Mouse (Mus musculus) small intestine, adult 2 months (tissue): ENCODE results near the gene Hist1h2bg. TPM values are rescaled to one million over a fixed set of nuclear protein-coding genes. Genes with fewer than 3 reads are reported as not detected.
"Not testable (repeated sequence)": the region's sequence is repeated elsewhere in the genome, so short reads cannot be mapped to it uniquely, and the experiment has no call there.

ENCODE experiments used
- H3K27ac ChIP-seq: fragments of 200-500 bp; 2 replicates; pipeline ENCODE4 v1.5.1; 2012; ENCODE audit warnings: low read depth, low read length, control low read depth, inconsistent platforms; ENCODE audit not compliant: insufficient read depth
- H3K27me3 ChIP-seq: fragments of 200-500 bp; 2 replicates; pipeline ENCODE4 v1.6.1; 2012; ENCODE audit warnings: mild to moderate bottlenecking, moderate library complexity, low read length, inconsistent platforms; ENCODE audit not compliant: control insufficient read depth, insufficient read depth
- H3K36me3 ChIP-seq: fragments of 200-500 bp; 2 replicates; pipeline ENCODE4 v1.6.1; 2012; ENCODE audit warnings: mild to moderate bottlenecking, low read length, control low read depth, inconsistent platforms; ENCODE audit not compliant: control insufficient read depth, insufficient read depth
- H3K4me1 ChIP-seq: fragments of 200-500 bp; 2 replicates; pipeline ENCODE4 v1.6.1; 2012; ENCODE audit warnings: low read length, inconsistent platforms, mixed read lengths; ENCODE audit not compliant: control insufficient read depth, insufficient read depth, insufficient read length
- H3K4me3 ChIP-seq: fragments of 200-500 bp; 2 replicates; pipeline ENCODE4 v1.5.1; 2012; ENCODE audit warnings: low read depth, mild to moderate bottlenecking, control low read depth, inconsistent platforms, low read length, moderate library complexity
- CTCF ChIP-seq: fragments of 200-500 bp; IDR thresholded peaks from 2 replicates; pipeline ENCODE4 v1.5.1; 2012; ENCODE audit warnings: low read depth, mild to moderate bottlenecking, control low read depth, inconsistent platforms, low read length, moderate library complexity, mixed read lengths; ENCODE audit not compliant: insufficient replicate concordance, insufficient read length; ENCODE audit errors: extremely low read depth
- POLR2A ChIP-seq: fragments of 200-500 bp; IDR thresholded peaks from 2 replicates; pipeline ENCODE4 v1.6.1; 2012; ENCODE audit warnings: low read depth, mild to moderate bottlenecking, control low read depth, inconsistent platforms, low read length, moderate library complexity
- WGBS: fragments of 180-500 bp; shearing (Covaris S2); methylation state at CpG from one replicate; pipeline ENCODE4 v1.1.7; 2018; 5-methylcytosine and 5-hydroxymethylcytosine counted together
- polyA plus RNA-seq: library from polyadenylated mRNA; depleted of rRNA; stranded (reverse); fragments of >200 nt; gene quantifications from 2 replicates; pipeline ENCODE4 v1.2.3, GENCODE M21; 2012

The Hist1h2bg gene
- polyA plus RNA-seq, 1 experiment, result 51.3 TPM

GRCm38 (mm10) chr13:23534368-23535131 lies 36.6 kb upstream of the Hist1h2bg start:
- no peak for TF ChIP-seq CTCF
- TF ChIP-seq POLR2A, result no peak
- H3K27me3 ChIP-seq, result no peaks in the 10 kb centered on the region
- H3K4me3 ChIP-seq, result no peak overlapping the region; the same call in 1 of the 2 replicates
- peak overlapping the region; percentile 85 for H3K27ac ChIP-seq
- H3K4me1 ChIP-seq, result peaks cover 5% of the 10 kb centered on the region; the same call in 1 of the 2 replicates
- H3K36me3 ChIP-seq, result no peaks in the 10 kb centered on the region
- under 1% methylated on average over 15 of the region's 15 CpGs for WGBS

- under 1% methylated on average over 51 of the region's 62 CpGs for WGBS
- peak within 1 kb of the TSS; percentile 59 for H3K4me3 ChIP-seq
- H3K27ac ChIP-seq, result peak within 1 kb of the TSS; percentile 85
- H3K27me3 ChIP-seq, H3K4me1 ChIP-seq, H3K36me3 ChIP-seq: not testable (repeated sequence)
- peak; percentile 27; the same call in 1 of the 2 replicates for TF ChIP-seq POLR2A
Measured at GRCm38 (mm10) chr13:23535137-23536075, 35.8 kb upstream of the Hist1h2bg start, which contains the start of gene Hist1h3g. Hist1h3g (plus strand) TSS chr13:23535422.

GRCm38 (mm10) chr13:23536076-23536822 lies 34.9 kb upstream of the Hist1h2bg start:
- Histone ChIP-seq H3K4me3 (no peak overlapping the region), H3K27ac (0 out of 2 replicates have a peak overlapping the region, but pooled peaks have one; percentile 11), H3K36me3 (no peaks in the 10 kb centered on the region), H3K4me1 (peaks cover 7% of the 10 kb centered on the region; the same call in 1 of the 2 replicates), H3K27me3 (no peaks in the 10 kb centered on the region)
- WGBS, result 15% methylated on average over 7 of the region's 7 CpGs
- no peak for TF ChIP-seq POLR2A
- no peak for TF ChIP-seq CTCF

GRCm38 (mm10) chr13:23537006-23537710 lies 34.0 kb upstream of the Hist1h2bg start:
- Histone ChIP-seq H3K27me3 (no peaks in the 10 kb centered on the region), H3K4me1 (peaks cover 7% of the 10 kb centered on the region; the same call in 1 of the 2 replicates), H3K27ac (no peak overlapping the region), H3K4me3 (no peak overlapping the region), H3K36me3 (no peaks in the 10 kb centered on the region)
- TF ChIP-seq POLR2A, result no peak
- TF ChIP-seq CTCF, result no peak
- WGBS, result 54% methylated on average over 3 of the region's 3 CpGs

GRCm38 (mm10) chr13:23538249-23538648 lies 32.9 kb upstream of the Hist1h2bg start:
- no peak for TF ChIP-seq CTCF
- no peak for TF ChIP-seq POLR2A
- H3K4me3 ChIP-seq, result no peak overlapping the region
- no peaks in the 10 kb centered on the region for H3K36me3 ChIP-seq
- no peak overlapping the region for H3K27ac ChIP-seq
- peaks cover 7% of the 10 kb centered on the region; the same call in 1 of the 2 replicates for H3K4me1 ChIP-seq
- WGBS, result 84% methylated on average over 5 of the region's 5 CpGs
- H3K27me3 ChIP-seq, result no peaks in the 10 kb centered on the region

- not testable (repeated sequence) for H3K27ac ChIP-seq, H3K36me3 ChIP-seq, H3K4me1 ChIP-seq, H3K4me3 ChIP-seq, H3K27me3 ChIP-seq
- 76% methylated on average over 1 of the region's 1 CpGs for WGBS
Measured at GRCm38 (mm10) chr13:23539821-23540220, 31.4 kb upstream of the Hist1h2bg start.
